Mouse (Mus musculus) lung, embryonic 16.5 days (tissue): ENCODE results near the gene Tmc2. TPM values are rescaled to one million over a fixed set of nuclear protein-coding genes. Genes with fewer than 3 reads are reported as not detected.

ENCODE experiments used
- ATAC-seq: fragments of 200-750 bp; cut with Nextera tagmentation; 2 replicates; pipeline ENCODE4 v1.8.0; 2017; ENCODE audit warnings: low read depth, mild to moderate bottlenecking, moderate library complexity
- H3K27ac ChIP-seq: fragments of 300-500 bp; sonication (generic); 2 replicates; pipeline ENCODE4 v1.5.1; 2014; ENCODE audit warnings: mild to moderate bottlenecking, control low read depth, low read length
- H3K27me3 ChIP-seq: fragments of 300-500 bp; sonication (generic); 2 replicates; pipeline ENCODE4 v1.6.1; 2014; ENCODE audit warnings: low read depth, low read length, mixed read lengths; ENCODE audit not compliant: control insufficient read depth, insufficient read depth
- H3K36me3 ChIP-seq: fragments of 300-500 bp; sonication (generic); 2 replicates; pipeline ENCODE4 v1.6.1; 2014; ENCODE audit warnings: low read length; ENCODE audit not compliant: control insufficient read depth, insufficient read depth
- H3K4me1 ChIP-seq: fragments of 300-500 bp; sonication (generic); replicated peaks from 2 replicates; pipeline ENCODE4 v1.6.1; 2014; ENCODE audit warnings: low read length, mixed read lengths; ENCODE audit not compliant: control insufficient read depth, insufficient read depth
- H3K4me2 ChIP-seq: fragments of 300-500 bp; sonication (generic); 2 replicates; pipeline ENCODE4 v1.6.1; 2014; ENCODE audit warnings: low read depth, low read length, control low read depth
- H3K4me3 ChIP-seq: fragments of 300-500 bp; sonication (generic); 2 replicates; pipeline ENCODE4 v1.5.1; 2014; ENCODE audit warnings: mild to moderate bottlenecking, low read length, control low read depth
- H3K9ac ChIP-seq: fragments of 300-500 bp; sonication (generic); 2 replicates; pipeline ENCODE4 v1.6.1; 2014; ENCODE audit warnings: low read length, control low read depth
- H3K9me3 ChIP-seq: fragments of 300-500 bp; sonication (generic); 2 replicates; pipeline ENCODE4 v1.6.1; 2016; ENCODE audit warnings: low read length; ENCODE audit not compliant: control insufficient read depth
- WGBS: fragments of 180-500 bp; shearing (Covaris S2); extraction: QIAGEN DNeasy Blood & Tissue Kit; methylation state at CpG from one replicate; pipeline ENCODE4 v1.1.7; 2014; 5-methylcytosine and 5-hydroxymethylcytosine counted together
- polyA plus RNA-seq: library from polyadenylated mRNA; unstranded; fragments of >200 nt; fragmentation: Nextera tagmentation; extraction: Ambion mirVana; gene quantifications from 2 replicates; pipeline ENCODE4 v1.2.1, GENCODE M21; 2015

The Tmc2 gene
- polyA plus RNA-seq, 1 experiment from 2014 or later: not detected

- 75% methylated on average over 3 of the region's 3 CpGs for WGBS
- no peak overlapping the region for H3K4me2 ChIP-seq
- no peak overlapping the region for H3K4me3 ChIP-seq
- no peak overlapping the region for H3K27ac ChIP-seq
- no peaks in the 10 kb centered on the region for H3K36me3 ChIP-seq
- no peaks in the 10 kb centered on the region for H3K9me3 ChIP-seq
- no peaks in the 10 kb centered on the region for H3K4me1 ChIP-seq
- no peaks in the 10 kb centered on the region for H3K27me3 ChIP-seq
- no peak overlapping the region for H3K9ac ChIP-seq
- ATAC-seq: no peak
Observed at GRCm38 (mm10) chr2:130209636-130210035, 14.6 kb downstream of the Tmc2 start.

- Histone ChIP-seq H3K4me2 (no peak overlapping the region), H3K4me1 (no peaks in the 10 kb centered on the region), H3K36me3 (no peaks in the 10 kb centered on the region), H3K27me3 (no peaks in the 10 kb centered on the region), H3K4me3 (no peak overlapping the region), H3K9ac (no peak overlapping the region), H3K27ac (no peak overlapping the region), H3K9me3 (no peaks in the 10 kb centered on the region)
- no peak for ATAC-seq
- 70% methylated on average over 2 of the region's 2 CpGs for WGBS
Observed at GRCm38 (mm10) chr2:130211581-130211980, 16.6 kb downstream of the Tmc2 start.

- no peak for ATAC-seq
- no peaks in the 10 kb centered on the region for H3K4me1 ChIP-seq
- no peaks in the 10 kb centered on the region for H3K36me3 ChIP-seq
- no peaks in the 10 kb centered on the region for H3K9me3 ChIP-seq
- no peak overlapping the region for H3K4me2 ChIP-seq
- WGBS: 47% methylated on average over 9 of the region's 9 CpGs
- H3K4me3 ChIP-seq: no peak overlapping the region
- no peak overlapping the region for H3K9ac ChIP-seq
- no peaks in the 10 kb centered on the region for H3K27me3 ChIP-seq
- no peak overlapping the region for H3K27ac ChIP-seq
Observed at GRCm38 (mm10) chr2:130246912-130247311, 51.9 kb downstream of the Tmc2 start.

GRCm38 (mm10) chr2:130248226-130248625 lies 53.2 kb downstream of the Tmc2 start:
- Histone ChIP-seq H3K4me1 (no peaks in the 10 kb centered on the region), H3K27ac (no peak overlapping the region), H3K27me3 (no peaks in the 10 kb centered on the region), H3K36me3 (no peaks in the 10 kb centered on the region), H3K9ac (no peak overlapping the region), H3K4me3 (no peak overlapping the region), H3K9me3 (no peaks in the 10 kb centered on the region), H3K4me2 (no peak overlapping the region)
- WGBS: 64% methylated on average over 7 of the region's 7 CpGs
- no peak for ATAC-seq

GRCm38 (mm10) chr2:130256762-130257161 lies 61.8 kb downstream of the Tmc2 start:
- H3K9ac ChIP-seq: no peak overlapping the region
- H3K36me3 ChIP-seq: no peaks in the 10 kb centered on the region
- no peak for ATAC-seq
- no peak overlapping the region for H3K4me2 ChIP-seq
- no peak overlapping the region for H3K4me3 ChIP-seq
- H3K27me3 ChIP-seq: no peaks in the 10 kb centered on the region
- no peak overlapping the region for H3K27ac ChIP-seq
- H3K4me1 ChIP-seq: no peaks in the 10 kb centered on the region
- no peaks in the 10 kb centered on the region for H3K9me3 ChIP-seq
- 73% methylated on average over 4 of the region's 4 CpGs for WGBS

GRCm38 (mm10) chr2:130260822-130261221 lies 65.8 kb downstream of the Tmc2 start:
- H3K4me1 ChIP-seq: no peaks in the 10 kb centered on the region
- 72% methylated on average over 4 of the region's 4 CpGs for WGBS
- ATAC-seq: no peak
- H3K4me2 ChIP-seq: no peak overlapping the region
- no peak overlapping the region for H3K4me3 ChIP-seq
- H3K9me3 ChIP-seq: no peaks in the 10 kb centered on the region
- H3K36me3 ChIP-seq: no peaks in the 10 kb centered on the region
- H3K27me3 ChIP-seq: no peaks in the 10 kb centered on the region; the same call in 1 of the 2 replicates
- H3K9ac ChIP-seq: no peak overlapping the region
- no peak overlapping the region for H3K27ac ChIP-seq

GRCm38 (mm10) chr2:130261914-130262313 lies 66.9 kb downstream of the Tmc2 start:
- no peaks in the 10 kb centered on the region for H3K9me3 ChIP-seq
- no peak overlapping the region for H3K27ac ChIP-seq
- WGBS: 52% methylated on average over 2 of the region's 2 CpGs
- H3K4me1 ChIP-seq: no peaks in the 10 kb centered on the region
- no peaks in the 10 kb centered on the region; the same call in 1 of the 2 replicates for H3K27me3 ChIP-seq
- no peaks in the 10 kb centered on the region for H3K36me3 ChIP-seq
- no peak overlapping the region for H3K4me2 ChIP-seq
- no peak for ATAC-seq
- H3K9ac ChIP-seq: no peak overlapping the region
- H3K4me3 ChIP-seq: no peak overlapping the region

- H3K27ac ChIP-seq: no peak overlapping the region
- H3K36me3 ChIP-seq: no peaks in the 10 kb centered on the region
- ATAC-seq: no peak
- no peaks in the 10 kb centered on the region for H3K4me1 ChIP-seq
- H3K9ac ChIP-seq: no peak overlapping the region
- no peaks in the 10 kb centered on the region for H3K9me3 ChIP-seq
- H3K4me2 ChIP-seq: no peak overlapping the region
- H3K27me3 ChIP-seq: no peaks in the 10 kb centered on the region; the same call in 1 of the 2 replicates
- 32% methylated on average over 2 of the region's 2 CpGs for whole genome bisulfite sequencing
- no peak overlapping the region for H3K4me3 ChIP-seq
Observed at GRCm38 (mm10) chr2:130262398-130262797, 67.4 kb downstream of the Tmc2 start.

- Histone ChIP-seq H3K4me3 (no peak overlapping the region), H3K36me3 (no peaks in the 10 kb centered on the region), H3K9ac (no peak overlapping the region), H3K4me2 (no peak overlapping the region), H3K4me1 (no peaks in the 10 kb centered on the region), H3K9me3 (no peaks in the 10 kb centered on the region), H3K27ac (no peak overlapping the region), H3K27me3 (no peaks in the 10 kb centered on the region; the same call in 1 of the 2 replicates)
- WGBS: 100% methylated on average over 1 of the region's 1 CpGs
- ATAC-seq: no peak
Observed at GRCm38 (mm10) chr2:130265520-130265919, 70.5 kb downstream of the Tmc2 start.

GRCm38 (mm10) chr2:130268074-130268473 lies 73.1 kb downstream of the Tmc2 start:
- Histone ChIP-seq H3K9ac (no peak overlapping the region), H3K9me3 (no peaks in the 10 kb centered on the region), H3K36me3 (no peaks in the 10 kb centered on the region), H3K27ac (no peak overlapping the region), H3K27me3 (no peaks in the 10 kb centered on the region), H3K4me2 (no peak overlapping the region), H3K4me1 (0 out of 2 replicates have a peak, but pooled peaks cover under 1% of the 10 kb centered on the region), H3K4me3 (no peak overlapping the region)
- WGBS: 62% methylated on average over 7 of the region's 7 CpGs
- ATAC-seq: no peak
